ENCODE assay signal across 9 mouse cellular contexts in genomic region chr16:44361921-44362890, GRCm38 (mm10). TPM values are rescaled to one million over a fixed set of nuclear protein-coding genes. Genes with fewer than 3 reads are reported as not detected.
DNase-seq lines count a peak whose midpoint lies in the region; ATAC-seq and TF ChIP-seq lines count a peak whose summit lies in the region.
"Had no signal": no experiment of that assay in that cellular context is flagged by ENCODE, and none has a peak within 500 bp of the region (broad histone marks: within the 10 kb centered on the region; RNA-seq: fewer than 3 reads in every experiment).

No protein-coding gene starts in this region.

- peak; percentile 54; the same call in 1 of the 2 replicates for ATAC-seq in midbrain, postnatal 0 days (ENCODE audit: low FRiP score)
- ATAC-seq in neutrophil, adult 5-6 weeks (ENCODE audit: extremely low read depth, insufficient number of reproducible peaks, low FRiP score, poor library complexity, severe bottlenecking): peak; percentile 35; the same call in 1 of the 2 replicates

- peak; percentile 57 for DNase-seq in gastrocnemius, adult 18-20 months (ENCODE audit: low spot score)
- no peak for DNase-seq in gastrocnemius, adult 8-10 months (ENCODE audit: low spot score in 2 of 2)
- peak; percentile 53 for DNase-seq in midbrain, postnatal 0 days (ENCODE audit: low spot score)
- DNase-seq in midbrain, embryonic 10.5 days (ENCODE audit: low spot score): no peak
- DNase-seq in c-Kit-positive CD71-positive TER-119-positive erythroid progenitor cells, embryonic 14.5 days (ENCODE audit: low spot score): peak; percentile 40
- DNase-seq in induced T-regulatory cell, adult 2 months (ENCODE audit: low read depth): peak; percentile 80
- no peak for DNase-seq in ovary, postnatal 36 days (ENCODE audit: low spot score)

- H3K9me3 ChIP-seq in midbrain, postnatal 0 days (ENCODE audit: low read length): no peaks in the 10 kb centered on the region
- H3K9me3 ChIP-seq in midbrain, embryonic 10.5 days (replicated peaks): no peaks in the 10 kb centered on the region

- no peak overlapping the region for H3K9ac ChIP-seq in midbrain, postnatal 0 days (replicated peaks; ENCODE audit: low read length, poor library complexity, severe bottlenecking)

- 87% methylated on average over 10 of the region's 10 CpGs for WGBS in midbrain, postnatal 0 days
- 89% methylated on average over 10 of the region's 10 CpGs for WGBS in midbrain, embryonic 10.5 days

- H3K27ac ChIP-seq in midbrain, postnatal 0 days (ENCODE audit: low read depth, low read length): no peak overlapping the region
- H3K27ac ChIP-seq in midbrain, embryonic 10.5 days (replicated peaks): no peak overlapping the region

- no peak overlapping the region for H3K4me3 ChIP-seq in midbrain, postnatal 0 days (ENCODE audit: low read depth, low read length)
- no peak overlapping the region for H3K4me3 ChIP-seq in midbrain, embryonic 10.5 days

- no peak overlapping the region for H3K4me2 ChIP-seq in midbrain, postnatal 0 days (ENCODE audit: low read depth, low read length, poor library complexity, severe bottlenecking)

- H3K4me1 ChIP-seq in midbrain, postnatal 0 days (ENCODE audit: insufficient read depth, low read length): no peaks in the 10 kb centered on the region
- H3K4me1 ChIP-seq in midbrain, embryonic 10.5 days: no peaks in the 10 kb centered on the region

- no peaks in the 10 kb centered on the region for H3K27me3 ChIP-seq in midbrain, postnatal 0 days (ENCODE audit: insufficient read depth, low read length)
- no peaks in the 10 kb centered on the region for H3K27me3 ChIP-seq in midbrain, embryonic 10.5 days (ENCODE audit: low read depth, poor library complexity, severe bottlenecking)

- TF ChIP-seq CTCF in midbrain, postnatal 0 days (IDR thresholded peaks at IDR 0.05): peak; percentile 81

- 0 out of 2 replicates have a peak, but pooled peaks cover 6% of the 10 kb centered on the region for H3K36me3 ChIP-seq in midbrain, postnatal 0 days (ENCODE audit: insufficient read depth, low read length)
- H3K36me3 ChIP-seq in midbrain, embryonic 10.5 days: peaks cover 64% of the 10 kb centered on the region

RNA-seq across cellular contexts. Expression of gene Spice1, which starts 15.3 kb away (rescaled TPM):
- 1 to 10 TPM; 6.8 to 7.0 TPM for total RNA-seq in gastrocnemius, adult 18-20 months (2021)
- total RNA-seq in gastrocnemius, adult 8-10 months (2022): 1 to 10 TPM; 3.7 to 7.3 (median 5.6) TPM
- total RNA-seq in midbrain, postnatal 0 days (2014; rRNA removed): 14.0 and 16.4 TPM in 2 replicates
- 9.1 and 10.9 TPM in 2 replicates for polyA plus RNA-seq in midbrain, postnatal 0 days (2015; fragmentation: Nextera tagmentation; extraction: Ambion mirVana)
- 34.1 and 35.8 TPM in 2 replicates for polyA plus RNA-seq in midbrain, embryonic 10.5 days (2016; fragmentation: Nextera tagmentation; extraction: Ambion mirVana)
- 26.8 and 30.1 TPM in 2 replicates for total RNA-seq in neutrophil, adult 5-6 weeks (2017)

RNA-seq across cellular contexts. Expression of gene Sidt1, which starts 29.2 kb away (rescaled TPM):
- total RNA-seq in gastrocnemius, adult 18-20 months (2021): under 1 TPM; 0.05 to 0.09 TPM
- not detected for total RNA-seq in gastrocnemius, adult 8-10 months (2022)
- total RNA-seq in midbrain, postnatal 0 days (2014; rRNA removed): 30.4 and 35.8 TPM in 2 replicates
- 18.6 and 19.7 TPM in 2 replicates for polyA plus RNA-seq in midbrain, postnatal 0 days (2015; fragmentation: Nextera tagmentation; extraction: Ambion mirVana)
- 0.05 and 0.10 TPM in 2 replicates for polyA plus RNA-seq in midbrain, embryonic 10.5 days (2016; fragmentation: Nextera tagmentation; extraction: Ambion mirVana)
- total RNA-seq in neutrophil, adult 5-6 weeks (2017): 20.4 and 30.5 TPM in 2 replicates

RNA-seq across cellular contexts. Expression of gene Cfap44, which starts 32.4 kb away (rescaled TPM):
- not detected for total RNA-seq in gastrocnemius, adult 18-20 months (2021)
- total RNA-seq in gastrocnemius, adult 8-10 months (2022): not detected
- 3.8 and 11.4 TPM in 2 replicates for total RNA-seq in midbrain, postnatal 0 days (2014; rRNA removed)
- 3.0 and 3.7 TPM in 2 replicates for polyA plus RNA-seq in midbrain, postnatal 0 days (2015; fragmentation: Nextera tagmentation; extraction: Ambion mirVana)
- polyA plus RNA-seq in midbrain, embryonic 10.5 days (2016; fragmentation: Nextera tagmentation; extraction: Ambion mirVana): 0.84 and 1.0 TPM in 2 replicates
- not detected in 2 replicates for total RNA-seq in neutrophil, adult 5-6 weeks (2017)
- total RNA-seq: hematopoietic stem cell, adult 5-6 weeks had no signal

Comparison
In these comparisons a context has a peak if more than half of its experiments do, and no peak if none do; other contexts are left out.
1. DNase-seq: peak in gastrocnemius, adult 18-20 months (single experiment), midbrain, postnatal 0 days (single experiment), c-Kit-positive CD71-positive TER-119-positive erythroid progenitor cells, embryonic 14.5 days (single experiment) and induced T-regulatory cell, adult 2 months (single experiment); none in gastrocnemius, adult 8-10 months (0 of 2), midbrain, embryonic 10.5 days (single experiment) and ovary, postnatal 36 days (single experiment).
2. RNA of gene Sidt1, which starts 29.2 kb away (total RNA-seq): 20.4 to 30.5 TPM in neutrophil, adult 5-6 weeks and 30.4 to 35.8 TPM in midbrain, postnatal 0 days; 0.05 to 0.09 TPM in gastrocnemius, adult 18-20 months and not detected in gastrocnemius, adult 8-10 months; every median in the first group is over 10 times any median in the second.